Mouse (Mus musculus) mouse embryonic stem cell (cell line): Measurements from ENCODE around the gene Tbl2.

Source experiments
- in situ Hi-C, 2 experiments: fragments of 300-500 bp; cut with MboI; formaldehyde crosslinking; loops; 1 replicate in 1 of 2; 3 replicates in 1 of 2; pipeline ENCODE4 v1.14.3; 2019 to 2020; ENCODE audit warnings: low sequenced_read_pairs in 2 of 2, low pct_unique_long_range_greater_than_20kb in 1 of 2, mixed read lengths in 1 of 2; ENCODE audit not compliant: unreplicated experiment in 1 of 2

The Tbl2 gene

DNA sequence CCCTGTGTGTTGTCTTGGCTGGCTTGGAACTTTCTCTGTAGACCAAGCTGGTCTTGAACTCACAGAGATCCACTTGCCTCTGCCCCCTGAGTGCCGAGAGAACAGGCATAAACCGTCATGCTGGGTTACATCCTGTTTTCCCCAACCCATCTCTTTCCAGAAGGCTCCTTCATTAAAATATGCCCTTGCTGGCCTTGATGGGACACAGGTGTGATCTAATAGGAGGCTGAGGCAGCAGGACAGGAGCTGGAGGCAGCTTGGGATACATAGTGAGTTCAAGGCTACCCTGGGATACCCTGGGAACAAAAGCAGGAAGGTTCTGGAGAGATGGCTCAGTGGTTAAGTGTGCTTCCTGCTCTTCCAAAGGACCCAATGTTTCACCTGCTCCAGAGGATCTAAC lies 9.6 kb upstream of the Tbl2 start:
- in situ Hi-C loops = no loop called here

DNA sequence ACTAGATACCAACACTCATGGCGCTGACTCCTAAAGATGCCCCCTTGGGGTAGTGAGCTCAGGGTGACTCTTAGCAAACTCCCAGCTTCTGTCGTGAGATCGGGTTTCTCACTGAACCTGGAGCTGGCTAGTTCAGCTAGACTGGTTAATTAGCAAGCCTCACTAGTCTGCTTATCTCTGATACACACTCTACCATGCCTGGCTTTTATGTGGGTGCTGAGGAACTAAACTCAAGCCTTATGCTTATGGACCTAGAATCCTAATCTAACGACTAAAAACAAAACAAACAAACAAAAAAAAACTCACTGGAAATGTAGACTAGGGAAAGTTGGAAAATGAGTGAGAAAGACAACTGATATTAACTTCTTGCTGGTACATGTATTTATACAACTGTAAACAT lies 5.0 kb upstream of the Tbl2 start:
- in situ Hi-C loops = no loop called here

DNA sequence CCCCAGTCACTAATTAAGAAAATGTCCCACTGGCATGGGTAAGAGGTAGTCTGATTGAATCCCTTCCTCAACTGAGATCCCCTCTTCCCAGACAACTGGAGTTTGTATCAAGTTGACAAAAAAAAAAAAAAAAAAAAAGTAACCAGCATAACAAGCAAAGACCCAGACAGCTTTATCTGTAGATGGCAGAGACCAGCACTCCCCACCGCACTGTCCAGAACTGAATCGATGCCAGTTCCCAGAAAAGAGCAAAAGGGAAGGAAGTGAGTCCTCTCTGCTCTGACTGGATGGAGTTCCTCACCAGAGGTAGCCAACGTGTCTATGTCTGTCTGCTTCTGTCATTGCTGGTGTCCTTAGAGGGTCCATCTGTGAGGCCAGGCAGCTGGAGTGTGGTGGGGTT lies 3.9 kb upstream of the Tbl2 start:
- in situ Hi-C loops = no loop called here

DNA sequence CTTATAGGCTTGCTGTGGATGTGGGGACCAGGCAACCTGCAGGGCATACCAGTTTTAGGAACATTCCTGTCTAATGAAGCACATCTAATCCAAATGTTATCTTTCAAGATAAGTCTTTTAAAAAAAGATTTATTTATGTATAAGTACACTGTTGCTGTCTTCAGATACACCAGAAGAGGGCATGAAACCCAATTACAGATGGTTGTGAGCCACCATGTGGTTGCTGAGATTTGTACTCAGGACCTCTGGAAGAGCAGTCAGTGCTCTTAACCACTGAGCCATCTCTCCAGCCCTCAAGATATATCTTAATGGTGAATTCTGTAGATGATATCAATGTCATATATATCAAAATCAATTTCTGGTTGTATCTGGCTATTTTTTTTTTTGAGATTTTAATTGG lies 3.5 kb upstream of the Tbl2 start:
- in situ Hi-C loops = no loop called here

DNA sequence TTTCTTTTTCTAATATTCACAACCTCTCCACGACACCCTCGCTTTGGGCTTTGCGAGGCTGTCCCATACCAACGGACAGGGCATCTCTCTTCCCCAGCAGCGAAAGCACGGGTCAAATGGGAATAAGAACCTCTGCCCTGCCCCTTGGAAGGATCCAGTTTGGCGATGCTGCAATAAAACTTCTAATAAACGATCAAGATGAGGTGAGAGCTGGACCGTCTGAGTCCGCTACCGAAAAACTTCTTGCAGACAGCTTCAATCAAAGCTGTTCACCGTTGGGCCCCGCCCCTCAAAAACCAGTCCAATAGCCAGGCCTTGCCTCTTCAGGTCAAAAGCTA lies 773 bp upstream of the Tbl2 start:
- in situ Hi-C loops = no loop called here

DNA sequence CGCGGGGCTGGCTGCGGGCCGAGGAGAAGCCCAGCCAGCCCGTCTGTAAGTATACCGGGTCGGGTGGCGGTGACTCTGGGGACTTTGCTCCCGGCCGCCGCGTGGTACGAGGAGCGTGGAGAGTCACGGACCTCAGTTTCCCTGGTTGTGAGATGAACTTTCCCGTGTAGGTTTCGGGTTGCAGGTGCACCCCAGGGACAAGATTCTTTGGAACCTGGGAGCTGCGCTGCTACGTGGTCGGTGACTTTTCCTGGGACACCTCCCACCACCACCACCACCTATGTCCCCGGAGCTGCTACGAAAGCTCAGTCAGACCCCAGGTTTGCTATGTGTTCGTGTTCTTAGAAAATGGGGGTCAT lies 342 bp downstream of the Tbl2 start:
- in situ Hi-C loops = no loop called here

DNA sequence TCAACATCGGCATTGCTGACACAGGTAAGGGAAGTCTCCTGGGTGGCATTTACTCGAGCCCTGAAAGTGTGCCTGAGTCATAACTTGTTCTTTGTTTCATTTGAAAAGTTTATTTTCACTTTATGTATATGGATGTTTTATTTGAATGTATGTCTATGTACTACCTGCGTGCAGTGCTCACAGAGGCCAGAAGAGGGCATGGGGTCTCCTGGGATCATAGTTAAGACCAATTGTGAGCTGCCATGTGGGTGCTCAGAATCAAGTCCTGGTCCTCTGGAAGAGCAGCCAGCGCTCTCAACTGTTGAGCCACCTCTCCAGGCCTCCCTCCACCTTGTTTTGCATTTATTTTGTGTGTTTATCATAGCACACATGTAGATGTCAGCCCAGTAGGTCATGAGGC lies 7.0 kb downstream of the Tbl2 start:
- in situ Hi-C loops = no loop called here

DNA sequence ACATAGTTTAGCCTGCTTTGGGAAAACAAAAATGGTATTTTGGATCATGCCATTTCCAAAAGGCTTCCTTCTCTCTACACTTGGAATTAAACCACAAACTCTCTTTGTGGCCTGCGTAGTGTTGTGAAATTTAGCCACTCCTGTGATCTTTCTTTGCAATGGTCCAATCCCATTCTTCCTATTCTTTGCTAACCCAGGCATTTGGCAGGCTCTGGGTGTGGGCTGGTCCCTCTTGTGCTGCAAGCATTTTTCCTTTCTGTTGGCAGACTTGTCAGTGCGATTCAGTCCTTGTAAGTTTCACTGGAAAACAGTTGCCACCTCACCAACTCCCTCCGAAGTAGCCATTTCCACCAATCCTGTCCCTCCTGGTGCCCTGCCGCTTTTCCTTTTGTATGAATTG lies 11.8 kb downstream of the Tbl2 start:
- in situ Hi-C loops = no loop called here

DNA sequence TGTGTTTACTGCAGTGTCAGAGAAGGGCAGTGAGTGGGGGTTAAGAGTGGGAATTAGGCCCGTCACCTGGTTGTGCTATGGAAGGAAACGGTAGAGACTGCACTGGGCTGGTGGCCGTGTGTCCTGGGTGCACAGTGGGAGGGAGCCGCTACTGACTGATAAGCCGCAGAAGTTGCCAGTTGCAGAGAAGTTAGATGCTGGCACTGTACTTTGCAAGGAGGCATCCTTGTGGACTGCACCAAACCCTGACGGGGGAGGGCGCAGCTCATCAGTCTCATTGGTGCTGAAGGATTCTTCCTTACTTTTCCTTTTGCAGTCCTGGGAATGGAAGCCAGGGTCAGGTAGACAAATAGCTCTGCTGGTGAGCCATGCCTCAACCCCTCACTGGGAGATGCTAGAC lies 12.2 kb downstream of the Tbl2 start:
- in situ Hi-C loops = no loop called here

DNA sequence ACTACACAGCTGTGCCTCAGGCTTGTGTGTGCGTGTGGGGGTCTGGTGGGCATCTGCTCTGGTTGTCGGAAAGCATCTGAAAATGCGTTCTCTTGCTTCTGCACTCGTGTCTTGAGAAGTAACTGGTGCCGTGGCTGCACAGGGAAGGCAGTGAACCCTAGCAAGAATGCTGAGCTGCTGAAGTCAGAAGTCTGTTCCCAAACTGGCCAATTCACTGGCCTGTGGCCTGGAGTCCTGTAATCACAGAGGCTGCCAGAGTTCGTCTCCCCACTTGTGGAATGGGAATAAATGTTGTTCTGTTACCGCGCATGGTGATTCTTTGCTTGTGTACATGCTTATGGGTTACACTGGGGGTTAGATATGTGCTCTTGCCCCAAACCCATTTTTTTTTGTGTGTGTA lies 12.9 kb downstream of the Tbl2 start:
- in situ Hi-C loops = no loop called here

DNA sequence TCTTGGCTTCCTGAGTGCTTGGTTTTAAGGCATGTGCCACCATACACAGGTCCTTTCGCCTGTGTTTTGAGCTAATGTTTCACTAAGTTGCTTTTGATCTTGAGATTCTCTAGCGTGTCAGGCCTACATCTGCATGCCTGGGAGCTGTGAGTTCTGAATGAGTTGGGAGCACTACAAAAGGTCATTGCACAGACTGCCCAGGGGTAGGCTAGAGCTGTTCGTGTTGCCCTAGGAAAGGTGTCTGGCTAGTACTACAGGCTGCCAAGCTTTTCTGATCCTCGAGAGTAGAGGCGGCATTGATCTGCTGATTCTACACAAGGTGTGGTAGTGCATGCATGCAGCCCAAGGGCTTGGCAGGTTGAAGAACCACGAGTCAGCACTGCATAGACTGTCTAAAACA lies 13.4 kb downstream of the Tbl2 start:
- in situ Hi-C loops = no loop called here

DNA sequence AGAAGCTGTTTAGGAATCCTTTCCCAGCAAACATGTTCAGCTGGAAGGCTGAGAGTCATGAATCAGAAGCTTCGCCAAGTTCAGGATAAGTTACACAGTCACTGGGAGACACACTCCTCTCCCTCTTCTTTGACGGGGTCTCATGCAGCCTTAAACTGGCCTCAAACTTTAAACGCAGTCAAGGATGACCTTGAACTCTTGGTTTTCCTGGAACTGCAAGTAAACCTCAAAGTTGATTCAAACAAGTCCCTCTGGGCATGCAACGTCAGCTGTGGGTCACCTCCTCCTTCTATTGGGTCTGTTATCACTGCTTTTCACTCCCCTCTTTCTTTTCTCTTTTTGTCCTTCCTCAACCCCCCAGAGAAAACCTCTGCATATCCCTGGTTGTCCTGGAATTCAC lies 17.5 kb downstream of the Tbl2 start:
- in situ Hi-C loops = no loop called here

DNA sequence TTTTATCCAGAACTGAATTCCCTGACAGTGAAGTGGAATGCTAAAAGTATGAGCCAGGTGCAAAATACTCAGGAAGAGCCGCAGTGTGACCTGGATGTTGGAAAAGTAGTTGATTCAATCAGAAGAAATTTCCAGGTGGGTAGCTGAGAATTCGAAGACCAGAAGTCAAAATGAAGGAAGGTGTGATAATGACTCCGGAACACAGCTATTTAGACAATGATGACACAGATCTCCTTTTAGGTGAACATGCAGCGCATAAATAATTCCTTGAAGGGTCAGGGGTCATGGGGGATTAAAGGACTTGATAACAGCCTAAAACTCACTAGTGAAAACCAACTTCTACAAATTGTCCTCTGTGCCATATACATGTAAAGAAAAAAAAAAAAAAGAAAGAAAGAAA lies 18.0 kb downstream of the Tbl2 start:
- in situ Hi-C loops = no loop called here

DNA sequence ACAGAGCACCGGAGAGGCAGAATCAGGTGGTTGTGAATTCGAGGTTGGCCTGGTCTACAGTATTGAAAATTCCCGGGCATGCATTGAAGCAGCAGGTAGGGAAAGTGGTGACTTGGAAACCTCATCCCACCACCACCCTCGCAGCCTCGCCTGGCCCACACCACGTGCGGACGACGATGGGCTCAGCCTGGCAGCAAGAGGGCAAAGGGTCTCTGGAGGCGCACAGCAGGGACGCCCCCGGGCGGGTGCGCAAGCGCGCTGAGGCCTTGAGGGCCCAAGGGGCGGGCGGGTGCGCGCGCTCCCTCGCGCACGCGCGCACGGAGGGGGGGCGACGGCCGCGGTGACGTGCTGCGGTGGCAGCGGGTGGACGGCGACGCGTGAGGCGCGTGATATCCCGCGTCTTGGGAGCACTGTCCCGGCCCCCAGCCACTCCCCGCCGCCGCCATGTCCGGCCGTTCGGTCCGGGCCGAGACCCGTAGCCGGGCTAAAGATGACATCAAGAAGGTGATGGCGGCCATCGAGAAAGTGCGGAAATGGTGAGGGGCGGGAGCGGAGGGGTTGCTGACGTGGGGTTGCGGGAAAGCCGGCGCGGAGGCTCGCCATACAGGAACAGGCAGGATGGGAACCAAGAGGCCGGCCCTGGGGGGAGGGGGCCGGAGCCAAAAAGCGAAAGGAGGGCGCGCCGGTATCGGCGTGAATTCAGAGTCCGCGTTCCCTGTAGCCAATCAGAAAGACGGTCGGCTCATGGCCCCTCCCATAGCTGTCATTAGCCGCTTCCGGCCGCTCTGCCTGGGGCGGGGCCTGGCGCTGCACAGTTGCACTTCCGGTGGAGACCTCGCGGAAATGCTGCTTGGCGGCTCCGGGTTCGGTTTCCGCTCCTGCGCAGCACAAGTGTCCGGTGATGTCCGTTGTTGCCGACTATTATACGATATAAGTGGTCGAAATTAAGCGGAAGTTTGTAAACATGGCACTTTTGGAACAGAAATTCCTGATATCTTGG lies 18.9 kb downstream of the Tbl2 start, which contains the start of gene Bcl7b:
TSS of gene Bcl7b (plus strand) at position 221 of the 1,000 bp plus-strand sequence.
- in situ Hi-C loops = no loop called here

DNA sequence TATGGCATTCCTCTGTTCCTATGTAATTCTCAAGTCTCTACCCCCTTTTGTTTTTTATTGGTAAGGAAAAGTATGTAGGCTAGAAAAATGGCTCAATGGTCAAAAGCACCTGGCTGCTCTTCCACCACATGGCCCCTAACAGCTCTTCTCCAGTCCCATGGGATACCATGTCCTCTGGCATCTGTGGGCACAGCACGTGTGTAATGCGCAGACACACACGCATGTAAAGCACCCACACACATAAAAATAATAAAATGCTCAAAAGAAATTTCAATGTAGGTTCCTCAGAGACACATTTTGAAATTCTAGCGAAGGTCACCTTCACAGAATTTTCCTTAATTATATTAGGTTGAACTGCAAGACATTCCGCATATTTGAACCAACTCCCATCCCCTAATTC lies 20.0 kb downstream of the Tbl2 start:
- in situ Hi-C loops = no loop called here

DNA sequence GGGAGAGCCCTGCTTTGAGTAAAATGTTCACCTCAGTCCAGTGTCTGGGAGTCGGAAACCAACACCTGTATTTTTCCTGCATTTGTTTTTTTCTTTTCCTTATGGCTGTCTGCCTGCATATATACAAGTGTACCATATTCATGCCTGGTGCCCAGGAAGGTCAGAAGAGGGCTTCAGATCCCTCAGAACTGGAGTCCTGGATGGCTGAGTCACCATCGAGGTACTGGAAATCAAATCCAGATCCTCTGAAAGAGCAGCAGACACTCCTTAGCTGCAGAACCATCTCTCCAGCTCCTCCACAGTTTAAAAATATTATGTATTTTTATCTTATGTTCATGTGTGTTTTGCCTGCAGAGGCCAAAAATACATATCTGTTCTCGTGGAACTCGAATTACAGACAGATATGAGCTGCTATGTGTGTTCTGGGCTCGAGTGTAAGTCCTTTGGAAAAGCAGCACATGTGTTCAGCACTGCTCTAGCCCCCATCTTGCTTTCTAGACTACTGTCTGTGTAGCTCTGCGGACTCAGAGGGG lies 22.3 kb downstream of the Tbl2 start:
- in situ Hi-C loops = no loop called here

DNA sequence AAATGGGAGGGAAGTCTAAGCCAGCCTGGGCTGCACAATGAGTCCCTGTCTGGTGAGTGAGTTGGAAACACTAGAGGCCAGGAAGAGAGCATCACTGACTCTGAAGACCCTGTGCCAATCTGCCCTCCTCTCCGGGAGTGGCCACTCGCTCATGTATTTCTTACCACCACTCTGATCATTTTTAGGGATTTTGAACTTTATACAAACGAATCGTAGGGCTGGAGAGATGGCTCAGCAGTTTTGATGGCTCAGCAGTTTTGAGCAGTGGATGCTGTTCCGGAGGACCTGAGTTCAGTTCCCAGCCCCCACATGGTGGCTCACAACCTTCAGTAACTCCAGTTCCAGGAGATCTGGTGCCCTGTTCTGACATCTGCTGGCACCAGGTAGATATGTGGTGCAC lies 23.5 kb downstream of the Tbl2 start:
- in situ Hi-C loops = no loop called here

DNA sequence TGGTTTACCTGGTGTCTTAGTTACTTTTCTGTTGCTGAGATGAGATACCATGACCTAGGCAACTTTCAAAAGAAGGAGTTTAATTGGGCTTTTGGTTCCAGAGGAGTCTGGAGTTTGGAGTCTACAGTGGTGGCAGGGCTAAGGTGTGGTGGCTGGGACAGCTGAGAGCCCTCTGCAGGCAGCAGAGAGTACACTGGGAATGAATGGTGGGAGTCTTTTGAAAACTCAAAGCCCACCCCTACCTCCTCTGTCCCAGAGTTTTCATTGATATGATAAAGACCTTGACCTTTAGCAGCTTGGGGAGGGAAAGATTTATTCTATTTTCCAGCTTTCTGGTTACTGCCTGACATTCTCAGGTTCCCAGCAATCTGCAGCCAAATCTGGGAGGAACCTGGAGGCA lies 25.6 kb downstream of the Tbl2 start:
- in situ Hi-C loops = no loop called here

DNA sequence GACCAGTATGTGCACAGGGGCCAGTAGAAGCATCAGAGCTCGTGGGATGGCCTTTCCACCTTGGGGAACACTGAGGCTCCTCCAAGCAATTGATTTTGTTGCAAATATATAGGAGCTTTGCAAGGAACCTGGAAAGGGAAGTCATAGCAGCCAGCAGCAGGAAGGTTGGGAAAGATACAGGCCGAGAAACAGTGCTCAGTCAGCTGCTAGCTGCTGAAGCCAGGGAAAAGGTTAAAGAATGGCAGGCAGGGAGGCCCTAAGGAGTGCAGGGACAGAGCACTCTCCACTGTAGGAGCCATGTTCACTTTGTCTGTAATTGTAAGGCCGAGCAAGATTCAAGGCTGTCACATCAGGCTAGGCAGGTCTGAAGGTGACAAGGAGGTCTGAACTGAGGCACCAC lies 29.1 kb downstream of the Tbl2 start:
- in situ Hi-C loops = no loop called here

DNA sequence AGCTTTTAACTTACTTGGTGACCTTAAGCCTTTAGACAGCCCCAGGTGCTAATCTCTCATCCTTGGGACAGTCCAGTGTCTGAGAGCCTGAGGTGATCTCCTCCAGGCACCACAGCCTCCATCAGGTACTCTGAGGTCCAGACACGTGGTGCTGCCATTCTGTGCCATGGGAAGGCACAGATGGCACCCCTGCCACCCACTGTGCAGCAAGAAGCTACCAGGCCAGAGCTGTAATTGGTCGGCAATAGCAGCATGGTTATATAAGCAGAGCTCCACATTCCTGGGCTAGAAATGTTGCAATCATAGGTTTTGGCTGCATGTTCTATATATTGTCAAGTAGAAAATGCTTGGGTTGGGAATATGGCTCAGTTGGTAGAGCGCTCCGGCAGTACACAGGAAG lies 29.5 kb downstream of the Tbl2 start:
- in situ Hi-C loops = no loop called here
